Mouse (Mus musculus): ENCODE measurements around the gene 3110040N11Rik. TPM values are rescaled to one million over a fixed set of nuclear protein-coding genes. Genes with fewer than 3 reads are reported as not detected.

3110040N11Rik gene
- polyA plus RNA-seq, 2 experiments: 52.9 to 54.7 TPM

- ATAC-seq (ENCODE audit: low FRiP score, low read depth) (peak; percentile 75), DNase-seq (ENCODE audit: low spot score) (no peak)
- WGBS: 0% methylated on average over 40 of the region's 91 CpGs
- Histone ChIP-seq H3K36me3 (ENCODE audit: control insufficient read depth, insufficient read depth, low read length) (0 out of 2 replicates have a peak, but pooled peaks cover 2% of the 10 kb centered on the region), H3K4me2 (replicated peaks; ENCODE audit: low read depth, low read length, severe bottlenecking) (peak overlapping the region; percentile 61), H3K9ac (ENCODE audit: low read depth, low read length, severe bottlenecking) (peak overlapping the region; percentile 82), H3K9me3 (ENCODE audit: control insufficient read depth, low read length) (no peaks in the 10 kb centered on the region), H3K27me3 (ENCODE audit: control insufficient read depth, insufficient read depth, low read length) (no peaks in the 10 kb centered on the region), H3K4me1 (ENCODE audit: control insufficient read depth, insufficient read depth, low read length) (peaks cover 28% of the 10 kb centered on the region), H3K27ac (replicated peaks; ENCODE audit: low read depth, low read length) (peak overlapping the region; percentile 93), H3K4me3 (replicated peaks; ENCODE audit: low read length) (peak overlapping the region; percentile 78)
- TF ChIP-seq POLR2A (IDR thresholded peaks at IDR 0.05; ENCODE audit: borderline replicate concordance, extremely low read depth, insufficient read depth, insufficient read length): no peak
These were observed 39.6 kb upstream of the 3110040N11Rik start for GRCm38 (mm10) chr7:81828681-81829378.

- Histone ChIP-seq H3K27ac (replicated peaks; ENCODE audit: low read depth, low read length) (peak overlapping the region; percentile 93), H3K36me3 (ENCODE audit: control insufficient read depth, insufficient read depth, low read length) (0 out of 2 replicates have a peak, but pooled peaks cover 4% of the 10 kb centered on the region), H3K4me3 (replicated peaks; ENCODE audit: low read length) (peak overlapping the region; percentile 78), H3K9ac (ENCODE audit: low read depth, low read length, severe bottlenecking) (peak overlapping the region; percentile 82), H3K9me3 (ENCODE audit: control insufficient read depth, low read length) (no peaks in the 10 kb centered on the region), H3K4me1 (ENCODE audit: control insufficient read depth, insufficient read depth, low read length) (peaks cover 28% of the 10 kb centered on the region), H3K27me3 (ENCODE audit: control insufficient read depth, insufficient read depth, low read length) (no peaks in the 10 kb centered on the region), H3K4me2 (replicated peaks; ENCODE audit: low read depth, low read length, severe bottlenecking) (peak overlapping the region; percentile 61)
- 26% methylated on average over 17 of the region's 17 CpGs for WGBS
- ATAC-seq (ENCODE audit: low FRiP score, low read depth): no peak
- no peak for DNase-seq (ENCODE audit: low spot score)
- TF ChIP-seq POLR2A (IDR thresholded peaks at IDR 0.05; ENCODE audit: borderline replicate concordance, extremely low read depth, insufficient read depth, insufficient read length): no peak
These were observed 38.8 kb upstream of the 3110040N11Rik start for GRCm38 (mm10) chr7:81827806-81828667.

GRCm38 (mm10) chr7:81825381-81825780 lies 36.1 kb upstream of the 3110040N11Rik start:
- no peak overlapping the region for H3K4me3 ChIP-seq (replicated peaks; ENCODE audit: low read length)
- ATAC-seq (ENCODE audit: low FRiP score, low read depth) (no peak), DNase-seq (ENCODE audit: low spot score) (no peak)
- H3K4me2 ChIP-seq (replicated peaks; ENCODE audit: low read depth, low read length, severe bottlenecking): no peak overlapping the region
- TF ChIP-seq POLR2A (IDR thresholded peaks at IDR 0.05; ENCODE audit: borderline replicate concordance, extremely low read depth, insufficient read depth, insufficient read length): no peak
- H3K4me1 ChIP-seq (ENCODE audit: control insufficient read depth, insufficient read depth, low read length): peaks cover 28% of the 10 kb centered on the region
- H3K27me3 ChIP-seq (ENCODE audit: control insufficient read depth, insufficient read depth, low read length): no peaks in the 10 kb centered on the region
- WGBS: 30% methylated on average over 3 of the region's 3 CpGs
- H3K27ac ChIP-seq (replicated peaks; ENCODE audit: low read depth, low read length): no peak overlapping the region
- no peaks in the 10 kb centered on the region for H3K9me3 ChIP-seq (ENCODE audit: control insufficient read depth, low read length)
- H3K9ac ChIP-seq (ENCODE audit: low read depth, low read length, severe bottlenecking): no peak overlapping the region
- 0 out of 2 replicates have a peak, but pooled peaks cover 4% of the 10 kb centered on the region for H3K36me3 ChIP-seq (ENCODE audit: control insufficient read depth, insufficient read depth, low read length)

GRCm38 (mm10) chr7:81824906-81825305 lies 35.6 kb upstream of the 3110040N11Rik start:
- Histone ChIP-seq H3K36me3 (ENCODE audit: control insufficient read depth, insufficient read depth, low read length) (0 out of 2 replicates have a peak, but pooled peaks cover 4% of the 10 kb centered on the region), H3K4me3 (replicated peaks; ENCODE audit: low read length) (no peak overlapping the region), H3K9ac (ENCODE audit: low read depth, low read length, severe bottlenecking) (no peak overlapping the region), H3K4me2 (replicated peaks; ENCODE audit: low read depth, low read length, severe bottlenecking) (no peak overlapping the region), H3K9me3 (ENCODE audit: control insufficient read depth, low read length) (no peaks in the 10 kb centered on the region), H3K27ac (replicated peaks; ENCODE audit: low read depth, low read length) (no peak overlapping the region), H3K27me3 (ENCODE audit: control insufficient read depth, insufficient read depth, low read length) (no peaks in the 10 kb centered on the region), H3K4me1 (ENCODE audit: control insufficient read depth, insufficient read depth, low read length) (peaks cover 28% of the 10 kb centered on the region)
- TF ChIP-seq POLR2A (IDR thresholded peaks at IDR 0.05; ENCODE audit: borderline replicate concordance, extremely low read depth, insufficient read depth, insufficient read length): no peak
- DNase-seq (ENCODE audit: low spot score) (no peak), ATAC-seq (ENCODE audit: low FRiP score, low read depth) (no peak)
- 74% methylated on average over 3 of the region's 3 CpGs for WGBS

- no peaks in the 10 kb centered on the region for H3K4me1 ChIP-seq (ENCODE audit: control insufficient read depth, insufficient read depth, low read length)
- 82% methylated on average over 5 of the region's 5 CpGs for WGBS
- no peak overlapping the region for H3K4me2 ChIP-seq (replicated peaks; ENCODE audit: low read depth, low read length, severe bottlenecking)
- 0 out of 2 replicates have a peak, but pooled peaks have one; percentile 30 for ATAC-seq (ENCODE audit: low FRiP score, low read depth)
- H3K36me3 ChIP-seq (ENCODE audit: control insufficient read depth, insufficient read depth, low read length): peaks cover 21% of the 10 kb centered on the region
- H3K9ac ChIP-seq (ENCODE audit: low read depth, low read length, severe bottlenecking): no peak overlapping the region
- H3K4me3 ChIP-seq (replicated peaks; ENCODE audit: low read length): no peak overlapping the region
- no peaks in the 10 kb centered on the region for H3K9me3 ChIP-seq (ENCODE audit: control insufficient read depth, low read length)
- DNase-seq (ENCODE audit: low spot score): peak; percentile 29
- no peak for TF ChIP-seq POLR2A (IDR thresholded peaks at IDR 0.05; ENCODE audit: borderline replicate concordance, extremely low read depth, insufficient read depth, insufficient read length)
- H3K27me3 ChIP-seq (ENCODE audit: control insufficient read depth, insufficient read depth, low read length): no peaks in the 10 kb centered on the region
- H3K27ac ChIP-seq (replicated peaks; ENCODE audit: low read depth, low read length): no peak overlapping the region; the same call in 1 of the 2 replicates
These were observed 16.8 kb upstream of the 3110040N11Rik start for GRCm38 (mm10) chr7:81806067-81806466.
